Mouse (Mus musculus) limb, embryonic 14.5 days (tissue): ENCODE results near the gene Pex13. TPM values are rescaled to one million over a fixed set of nuclear protein-coding genes. Genes with fewer than 3 reads are reported as not detected.
A peak's percentile ranks its signal among the peaks of the same experiment; 100 is the strongest.

Experiments
- ATAC-seq: fragments of 200-750 bp; cut with Nextera tagmentation; 2 replicates; pipeline ENCODE4 v1.8.0; 2017; ENCODE audit warnings: low read depth, moderate number of reproducible peaks, moderate TSS enrichment; ENCODE audit not compliant: low FRiP score
- DNase-seq: peaks from one replicate; pipeline ENCODE4 v3.0.0-alpha.2; 2015; ENCODE audit warnings: low spot score
- H3K27ac ChIP-seq: fragments of 300-500 bp; sonication (generic); replicated peaks from 2 replicates; pipeline ENCODE4 v1.5.1; 2014; ENCODE audit warnings: low read depth, mild to moderate bottlenecking, low read length, moderate library complexity, mixed read lengths
- H3K27me3 ChIP-seq: fragments of 300-500 bp; sonication (generic); 2 replicates; pipeline ENCODE4 v1.6.1; 2014; ENCODE audit warnings: low read length, mixed read lengths; ENCODE audit not compliant: control insufficient read depth, insufficient read depth
- H3K36me3 ChIP-seq: fragments of 300-500 bp; sonication (generic); 2 replicates; pipeline ENCODE4 v1.6.1; 2014; ENCODE audit warnings: mild to moderate bottlenecking, low read length, moderate library complexity, mixed read lengths; ENCODE audit not compliant: control insufficient read depth, insufficient read depth
- H3K4me1 ChIP-seq: fragments of 300-500 bp; sonication (generic); 2 replicates; pipeline ENCODE4 v1.6.1; 2014; ENCODE audit warnings: antibody characterized with exemption, low read length, mixed read lengths; ENCODE audit not compliant: control insufficient read depth, insufficient read depth
- H3K4me2 ChIP-seq: fragments of 300-500 bp; sonication (generic); replicated peaks from 2 replicates; pipeline ENCODE4 v1.6.1; 2014; ENCODE audit warnings: low read depth, mild to moderate bottlenecking, low read length, moderate library complexity; ENCODE audit not compliant: severe bottlenecking
- H3K4me3 ChIP-seq: fragments of 300-500 bp; sonication (generic); replicated peaks from 2 replicates; pipeline ENCODE4 v1.5.1; 2014; ENCODE audit warnings: low read length
- H3K9ac ChIP-seq: fragments of 300-500 bp; sonication (generic); 2 replicates; pipeline ENCODE4 v1.6.1; 2014; ENCODE audit warnings: mild to moderate bottlenecking, low read depth, low read length, moderate library complexity; ENCODE audit not compliant: severe bottlenecking
- H3K9me3 ChIP-seq: fragments of 300-500 bp; sonication (generic); 2 replicates; pipeline ENCODE4 v1.6.1; 2016; ENCODE audit warnings: low read length; ENCODE audit not compliant: control insufficient read depth
- POLR2A ChIP-seq: fragments of 200-500 bp; IDR thresholded peaks from 2 replicates; pipeline ENCODE4 v1.8.0; 2012; ENCODE audit warnings: inconsistent platforms, mild to moderate bottlenecking, moderate library complexity, borderline replicate concordance; ENCODE audit not compliant: insufficient read depth, insufficient read length; ENCODE audit errors: extremely low read depth
- WGBS: fragments of 180-500 bp; shearing (Covaris S2); extraction: QIAGEN DNeasy Blood & Tissue Kit; methylation state at CpG from one replicate; pipeline ENCODE4 v1.1.7; 2014; 5-methylcytosine and 5-hydroxymethylcytosine counted together
- polyA plus RNA-seq, 2 experiments: library from polyadenylated mRNA; depleted of rRNA in 1 of 2; stranded (reverse) in 1 of 2; unstranded in 1 of 2; fragments of >200 nt; fragmentation: Nextera tagmentation in 1 of 2; extraction: Ambion mirVana in 1 of 2; gene quantifications; 2 replicates each; pipeline versions ENCODE4 v1.2.1 to v1.2.3; 2012 to 2014

The Pex13 gene
- polyA plus RNA-seq, 2 experiments: 15.2 to 36.3 TPM

GRCm38 (mm10) chr11:23680435-23680950 is 14.7 kb upstream of the Pex13 start:
- H3K27ac ChIP-seq: no peak overlapping the region
- DNase-seq: no peak
- no peaks in the 10 kb centered on the region for H3K27me3 ChIP-seq
- H3K4me3 ChIP-seq: no peak overlapping the region
- ATAC-seq: no peak
- H3K36me3 ChIP-seq: peaks cover 67% of the 10 kb centered on the region
- H3K4me2 ChIP-seq: no peak overlapping the region
- H3K4me1 ChIP-seq: no peaks in the 10 kb centered on the region
- H3K9ac ChIP-seq: no peak overlapping the region
- no peak for TF ChIP-seq POLR2A
- WGBS: 96% methylated on average over 6 of the region's 6 CpGs
- no peaks in the 10 kb centered on the region for H3K9me3 ChIP-seq

GRCm38 (mm10) chr11:23679044-23679642 is 13.4 kb upstream of the Pex13 start:
- Histone ChIP-seq H3K9me3 (no peaks in the 10 kb centered on the region), H3K4me3 (no peak overlapping the region), H3K9ac (no peak overlapping the region), H3K4me2 (no peak overlapping the region), H3K4me1 (no peaks in the 10 kb centered on the region), H3K36me3 (peaks cover 79% of the 10 kb centered on the region), H3K27ac (no peak overlapping the region), H3K27me3 (no peaks in the 10 kb centered on the region)
- 55% methylated on average over 3 of the region's 3 CpGs for WGBS
- DNase-seq: peak; percentile 82
- no peak for TF ChIP-seq POLR2A
- no peak for ATAC-seq

- Histone ChIP-seq H3K27me3 (no peaks in the 10 kb centered on the region), H3K9ac (no peak overlapping the region), H3K4me3 (no peak overlapping the region), H3K9me3 (no peaks in the 10 kb centered on the region), H3K4me1 (no peaks in the 10 kb centered on the region), H3K4me2 (no peak overlapping the region), H3K27ac (no peak overlapping the region), H3K36me3 (peaks cover 73% of the 10 kb centered on the region)
- DNase-seq (no peak), ATAC-seq (no peak)
- WGBS: 90% methylated on average over 5 of the region's 5 CpGs
- no peak for TF ChIP-seq POLR2A
Measured at GRCm38 (mm10) chr11:23676100-23676499, 10.3 kb upstream of the Pex13 start.

- Histone ChIP-seq H3K27ac (no peak overlapping the region), H3K4me2 (no peak overlapping the region), H3K4me3 (no peak overlapping the region), H3K36me3 (peaks cover 52% of the 10 kb centered on the region), H3K4me1 (no peaks in the 10 kb centered on the region), H3K9me3 (no peaks in the 10 kb centered on the region), H3K27me3 (no peaks in the 10 kb centered on the region), H3K9ac (no peak overlapping the region)
- ATAC-seq: no peak
- no peak for TF ChIP-seq POLR2A
- 83% methylated on average over 4 of the region's 4 CpGs for WGBS
- no peak for DNase-seq
Measured at GRCm38 (mm10) chr11:23672256-23672749, 6.5 kb upstream of the Pex13 start.

- peaks cover 3% of the 10 kb centered on the region; the same call in 1 of the 2 replicates for H3K4me1 ChIP-seq
- DNase-seq (peak; percentile 37), ATAC-seq (no peak)
- H3K27me3 ChIP-seq: no peaks in the 10 kb centered on the region
- WGBS: 48% methylated on average over 3 of the region's 3 CpGs
- no peak for TF ChIP-seq POLR2A
- no peaks in the 10 kb centered on the region for H3K9me3 ChIP-seq
- peak overlapping the region; percentile 58 for H3K4me2 ChIP-seq
- H3K27ac ChIP-seq: no peak overlapping the region
- H3K9ac ChIP-seq: peak overlapping the region; percentile 89; the same call in 1 of the 2 replicates
- H3K36me3 ChIP-seq: 0 out of 2 replicates have a peak, but pooled peaks cover 8% of the 10 kb centered on the region
- H3K4me3 ChIP-seq: peak overlapping the region; percentile 91
Measured at GRCm38 (mm10) chr11:23667128-23667527, 1.4 kb upstream of the Pex13 start.
